Mouse (Mus musculus): ENCODE data around the gene Fam186b. TPM values are rescaled to one million over a fixed set of nuclear protein-coding genes. Genes with fewer than 3 reads are reported as not detected.

The Fam186b gene
- total and polyA plus RNA-seq, 3 experiments = 0.11 TPM; not detected in 2

DNA sequence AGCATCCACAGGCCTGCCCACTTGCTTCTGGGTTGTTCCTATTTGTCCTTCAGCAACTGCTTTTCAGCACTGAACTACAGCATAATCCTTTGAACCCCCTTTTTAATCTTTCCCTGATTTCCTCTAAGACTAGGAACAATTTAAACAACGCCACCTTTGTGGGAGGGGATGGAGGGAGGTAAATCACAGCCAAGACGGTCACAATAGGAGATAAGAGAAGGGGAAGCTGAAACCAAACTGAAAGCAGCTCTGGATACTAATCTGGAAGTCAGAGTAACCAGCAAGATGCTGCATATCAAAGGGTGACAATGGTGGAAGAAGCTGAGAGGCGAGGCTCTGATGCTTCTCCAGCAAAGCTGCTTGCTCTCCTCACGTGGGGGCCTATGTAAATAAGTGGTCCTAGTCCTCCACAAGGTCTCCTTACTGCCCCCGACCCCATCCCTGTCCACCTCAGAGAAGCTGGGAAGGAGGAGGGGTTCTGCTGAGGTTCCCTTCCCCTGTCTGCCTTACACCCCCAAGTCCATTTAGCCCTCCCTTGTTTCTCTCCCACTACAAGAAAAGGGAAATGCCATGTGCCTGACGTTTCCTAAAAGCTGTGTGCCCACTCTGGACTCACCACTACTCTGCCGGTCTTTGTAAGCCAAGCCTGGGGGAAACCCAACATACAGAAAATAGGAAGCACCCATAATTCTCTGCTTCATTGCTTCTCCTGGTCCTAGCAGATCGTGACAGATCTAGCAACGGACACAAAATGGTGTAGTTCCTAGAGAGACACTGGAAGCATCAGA, 46.7 kb upstream of the Fam186b start:
- H3K4me1 ChIP-seq (ENCODE audit: control insufficient read depth in 1 of 2, insufficient read depth in 2 of 2, low read length in 2 of 2) = peaks cover 4 to 11% of the 10 kb centered on the region in 2 experiments; a peak in 3 of 4 replicates
- TF ChIP-seq RCOR1 (IDR thresholded peaks at IDR 0.05; ENCODE audit: low read depth, low read length) (peak; percentile 97), POLR2A (IDR thresholded peaks at IDR 0.05; ENCODE audit: control insufficient read depth in 1 of 2, insufficient read depth in 1 of 2, low read depth in 1 of 2, low read length in 2 of 2, poor library complexity in 1 of 2) (no peak), MYB (IDR thresholded peaks at IDR 0.05; ENCODE audit: low read depth, low read length) (no peak), POLR2AphosphoS2 (IDR thresholded peaks at IDR 0.05; ENCODE audit: low read length) (no peak), GATA1 (IDR thresholded peaks at IDR 0.05; ENCODE audit: low read depth, low read length) (peak; percentile 67; the same call in 1 of the 2 replicates), TCF12 (IDR thresholded peaks at IDR 0.05; ENCODE audit: low read depth, low read length) (no peak), SIN3A (IDR thresholded peaks at IDR 0.05; ENCODE audit: low read length) (0 out of 2 replicates have a peak, but pooled peaks have one; percentile 21)
- H3K9me3 ChIP-seq (replicated peaks; ENCODE audit: insufficient read depth, low read length) = no peaks in the 10 kb centered on the region
- DNase-seq (ENCODE audit: low read depth, low spot score) = peak; percentile 32
- no peak overlapping the region for H3K4me3 ChIP-seq (ENCODE audit: control insufficient read depth in 1 of 2, insufficient read depth in 1 of 2, low read depth in 2 of 2, low read length in 2 of 2)
- no peak overlapping the region for H3K9ac ChIP-seq (ENCODE audit: control insufficient read depth, low read depth, low read length, poor library complexity, severe bottlenecking)
- H3K27ac ChIP-seq (ENCODE audit: control insufficient read depth, low read depth, low read length) = no peak overlapping the region
- peaks cover 9 to 19% of the 10 kb centered on the region in 2 experiments; a peak in 3 of 4 replicates for H3K27me3 ChIP-seq (ENCODE audit: control insufficient read depth in 1 of 2, insufficient read depth in 2 of 2, low read length in 2 of 2)
- no peaks in the 10 kb centered on the region; a peak in 1 of 4 replicates for H3K36me3 ChIP-seq (ENCODE audit: control insufficient read depth in 1 of 2, insufficient read depth in 2 of 2, low read length in 2 of 2)
- H3K79me2 ChIP-seq (ENCODE audit: control insufficient read depth, insufficient read depth, low read length, poor library complexity) = no peaks in the 10 kb centered on the region

DNA sequence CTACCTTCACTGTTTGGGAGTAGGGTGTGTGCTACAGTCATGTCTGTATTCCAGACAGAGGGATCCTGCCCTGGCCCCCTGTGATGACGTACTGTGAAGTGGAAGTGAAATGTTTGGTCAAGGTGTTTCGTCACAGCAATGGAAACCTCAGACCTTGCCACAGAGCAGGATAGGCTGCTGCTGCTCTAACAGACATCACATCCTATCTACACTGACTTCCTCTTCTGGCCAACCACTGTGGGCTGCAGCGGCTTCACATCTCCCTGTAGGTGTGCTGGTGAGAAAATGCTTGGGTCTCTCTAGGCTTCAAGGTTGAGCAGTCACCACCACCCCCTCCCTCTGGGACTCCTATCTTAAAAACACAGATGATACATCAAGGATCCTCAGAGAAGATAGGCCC, 45.4 kb upstream of the Fam186b start:
- no peak overlapping the region for H3K4me3 ChIP-seq (ENCODE audit: control insufficient read depth in 1 of 2, insufficient read depth in 1 of 2, low read depth in 2 of 2, low read length in 2 of 2)
- peaks cover 6 to 11% of the 10 kb centered on the region in 2 experiments; a peak in 3 of 4 replicates for H3K27me3 ChIP-seq (ENCODE audit: control insufficient read depth in 1 of 2, insufficient read depth in 2 of 2, low read length in 2 of 2)
- no peaks in the 10 kb centered on the region for H3K79me2 ChIP-seq (ENCODE audit: control insufficient read depth, insufficient read depth, low read length, poor library complexity)
- peak; percentile 83 for DNase-seq (ENCODE audit: low read depth, low spot score)
- H3K9ac ChIP-seq (ENCODE audit: control insufficient read depth, low read depth, low read length, poor library complexity, severe bottlenecking) = no peak overlapping the region
- H3K36me3 ChIP-seq (ENCODE audit: control insufficient read depth in 1 of 2, insufficient read depth in 2 of 2, low read length in 2 of 2) = no peaks in the 10 kb centered on the region; a peak in 1 of 4 replicates
- no peaks in the 10 kb centered on the region for H3K9me3 ChIP-seq (replicated peaks; ENCODE audit: insufficient read depth, low read length)
- peaks cover 4 to 11% of the 10 kb centered on the region in 2 experiments; a peak in 3 of 4 replicates for H3K4me1 ChIP-seq (ENCODE audit: control insufficient read depth in 1 of 2, insufficient read depth in 2 of 2, low read length in 2 of 2)
- H3K27ac ChIP-seq (ENCODE audit: control insufficient read depth, low read depth, low read length) = no peak overlapping the region
- TF ChIP-seq USF2 (IDR thresholded peaks at IDR 0.05; ENCODE audit: borderline replicate concordance in 1 of 2, insufficient read depth in 1 of 2, low read depth in 1 of 2, low read length in 2 of 2) (no peak), MAZ (IDR thresholded peaks at IDR 0.05; ENCODE audit: low read depth, low read length) (no peak), GABPA (IDR thresholded peaks at IDR 0.05; ENCODE audit: low read depth, low read length) (peak; percentile 35; the same call in 1 of the 2 replicates), SMC3 (IDR thresholded peaks at IDR 0.05; ENCODE audit: low read depth, low read length) (no peak), RCOR1 (IDR thresholded peaks at IDR 0.05; ENCODE audit: low read depth, low read length) (peak; percentile 72; the same call in 1 of the 2 replicates), SIN3A (IDR thresholded peaks at IDR 0.05; ENCODE audit: low read length) (no peak; the same call in 1 of the 2 replicates), GATA1 (IDR thresholded peaks at IDR 0.05; ENCODE audit: low read depth, low read length) (peak; percentile 45; the same call in 1 of the 2 replicates), CTCF (IDR thresholded peaks at IDR 0.05 in 2 of 3, conservative IDR thresholded peaks at IDR 0.05 in 1 of 3; ENCODE audit: control insufficient read depth in 1 of 3, insufficient read depth in 1 of 3, low read depth in 2 of 3, low read length in 3 of 3, poor library complexity in 1 of 3, severe bottlenecking in 1 of 3) (no peak), ZC3H11A (IDR thresholded peaks at IDR 0.05; ENCODE audit: low read depth, low read length) (no peak), UBTF (IDR thresholded peaks at IDR 0.05; ENCODE audit: borderline replicate concordance, insufficient read depth, low read depth, low read length) (no peak), JUND (IDR thresholded peaks at IDR 0.05; ENCODE audit: low read depth, low read length) (no peak), TCF12 (IDR thresholded peaks at IDR 0.05; ENCODE audit: low read depth, low read length) (peak; percentile 35; the same call in 1 of the 2 replicates), NELFE (IDR thresholded peaks at IDR 0.05; ENCODE audit: low read depth, low read length) (no peak), MAFK (IDR thresholded peaks at IDR 0.05; ENCODE audit: borderline replicate concordance, low read depth, low read length) (no peak), POLR2A (IDR thresholded peaks at IDR 0.05; ENCODE audit: control insufficient read depth in 1 of 2, insufficient read depth in 1 of 2, low read depth in 1 of 2, low read length in 2 of 2, poor library complexity in 1 of 2) (no peak), TAL1 (IDR thresholded peaks at IDR 0.05; ENCODE audit: low read length) (no peak; the same call in 1 of the 2 replicates), MXI1 (IDR thresholded peaks at IDR 0.05; ENCODE audit: low read depth, low read length) (no peak), ZNF384 (IDR thresholded peaks at IDR 0.05; ENCODE audit: low read depth, low read length) (no peak), ELF1 (IDR thresholded peaks at IDR 0.05; ENCODE audit: low read depth, low read length) (no peak), MEF2A (IDR thresholded peaks at IDR 0.05; ENCODE audit: extremely low read depth, insufficient replicate concordance, low read depth, low read length, poor library complexity, severe bottlenecking) (no peak), POLR2AphosphoS2 (IDR thresholded peaks at IDR 0.05; ENCODE audit: low read length) (no peak), RAD21 (IDR thresholded peaks at IDR 0.05; ENCODE audit: low read depth, low read length) (no peak), EP300 (IDR thresholded peaks at IDR 0.05; ENCODE audit: low read depth in 1 of 2, low read length in 2 of 2) (peak; percentile 57 to 63; a peak in 3 of 4 replicates), CHD1 (IDR thresholded peaks at IDR 0.05; ENCODE audit: low read depth, low read length) (no peak), ZMIZ1 (IDR thresholded peaks at IDR 0.05; ENCODE audit: low read depth, low read length) (no peak), CHD2 (IDR thresholded peaks at IDR 0.05; ENCODE audit: low read length) (no peak), HCFC1 (IDR thresholded peaks at IDR 0.05; ENCODE audit: low read depth, low read length) (peak; percentile 56)
